8 mouse cellular contexts compared by ENCODE assay signal in the genomic region with DNA sequence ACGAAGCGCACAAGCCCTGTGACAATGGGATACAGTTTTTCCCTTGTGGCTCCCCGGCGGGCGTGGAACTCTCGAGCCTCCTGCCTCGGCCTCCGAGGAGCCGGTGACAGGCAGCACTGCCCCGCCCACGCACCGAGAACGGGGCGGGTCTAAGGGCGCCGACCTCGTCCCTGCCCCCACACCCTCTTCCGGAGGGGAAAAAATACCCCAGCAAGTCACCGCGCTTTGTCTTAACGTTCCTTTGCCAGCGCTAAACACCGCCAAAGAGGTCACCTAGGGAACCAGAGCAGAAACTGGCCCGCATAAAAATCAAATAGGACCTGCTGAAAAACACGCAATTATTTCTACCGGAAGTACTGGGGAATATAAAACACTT. TPM values are rescaled to one million over a fixed set of nuclear protein-coding genes. Genes with fewer than 3 reads are reported as not detected.
DNase-seq lines count a peak whose midpoint lies in the region; ATAC-seq and TF ChIP-seq lines count a peak whose summit lies in the region.

No protein-coding gene starts in this region.

- 7% methylated on average over 26 of the region's 26 CpGs for WGBS in hindbrain, embryonic 11.5 days
- WGBS in lung, postnatal 0 days: 4% methylated on average over 26 of the region's 26 CpGs

- no peak for TF ChIP-seq CTCF in lung, postnatal 0 days (IDR thresholded peaks at IDR 0.05)

- peak overlapping the region; percentile 63 for H3K9ac ChIP-seq in hindbrain, embryonic 11.5 days (ENCODE audit: low read depth, low read length)
- peak overlapping the region; percentile 30; the same call in 1 of the 2 replicates for H3K9ac ChIP-seq in lung, postnatal 0 days (replicated peaks; ENCODE audit: low read depth)

- peak overlapping the region; percentile 80 for H3K27ac ChIP-seq in hindbrain, embryonic 11.5 days (ENCODE audit: low read depth, low read length)
- H3K27ac ChIP-seq in lung, postnatal 0 days (ENCODE audit: low read length): peak overlapping the region; percentile 72

- no peaks in the 10 kb centered on the region for H3K36me3 ChIP-seq in hindbrain, embryonic 11.5 days (ENCODE audit: control insufficient read depth, insufficient read depth, low read length)
- no peaks in the 10 kb centered on the region for H3K36me3 ChIP-seq in lung, postnatal 0 days (ENCODE audit: insufficient read depth, low read length)

- H3K4me3 ChIP-seq in hindbrain, embryonic 11.5 days (ENCODE audit: low read depth, low read length): peak overlapping the region; percentile 54
- peak overlapping the region; percentile 53 for H3K4me3 ChIP-seq in lung, postnatal 0 days (ENCODE audit: low read depth, low read length)

- DNase-seq in MEL-GATA-1-ER (ENCODE audit: extremely low read depth, low read depth): peak; percentile 36
- DNase-seq in cerebellum, adult 8-10 months: peak; percentile 72
- DNase-seq in frontal cortex, postnatal 10 days (ENCODE audit: low spot score in 2 of 2): peak; percentile 67 to 74
- DNase-seq in hindbrain, embryonic 11.5 days (ENCODE audit: low spot score): peak; percentile 83
- DNase-seq in layer of hippocampus, postnatal 10 days (ENCODE audit: low spot score in 2 of 2): peak; percentile 46 to 69
- DNase-seq in lung, postnatal 0 days (ENCODE audit: low spot score): peak; percentile 70
- peak; percentile 50 for DNase-seq in ovary, adult 18-20 months (ENCODE audit: low spot score)
- peak; percentile 73 to 85 for DNase-seq in thymus, postnatal 10 days (ENCODE audit: low spot score in 2 of 2)

- TF ChIP-seq EP300 in lung, postnatal 0 days (IDR thresholded peaks at IDR 0.05): no peak

- H3K9me3 ChIP-seq in hindbrain, embryonic 11.5 days (ENCODE audit: control insufficient read depth, low read length): no peaks in the 10 kb centered on the region
- no peaks in the 10 kb centered on the region for H3K9me3 ChIP-seq in lung, postnatal 0 days (ENCODE audit: low read length)

- ATAC-seq in hindbrain, embryonic 11.5 days (ENCODE audit: low FRiP score): peak; percentile 46; the same call in 1 of the 2 replicates
- peak; percentile 42 for ATAC-seq in lung, postnatal 0 days

- no peaks in the 10 kb centered on the region for H3K4me1 ChIP-seq in hindbrain, embryonic 11.5 days (replicated peaks; ENCODE audit: control insufficient read depth, insufficient read depth, low read length)
- no peaks in the 10 kb centered on the region for H3K4me1 ChIP-seq in lung, postnatal 0 days (ENCODE audit: insufficient read depth, low read depth, low read length)

- peak overlapping the region; percentile 56 for H3K4me2 ChIP-seq in hindbrain, embryonic 11.5 days (replicated peaks; ENCODE audit: low read depth, low read length)
- H3K4me2 ChIP-seq in lung, postnatal 0 days (replicated peaks; ENCODE audit: low read depth, low read length): peak overlapping the region; percentile 52

- no peaks in the 10 kb centered on the region for H3K27me3 ChIP-seq in hindbrain, embryonic 11.5 days (ENCODE audit: control insufficient read depth, insufficient read depth, low read length)
- H3K27me3 ChIP-seq in lung, postnatal 0 days (replicated peaks; ENCODE audit: insufficient read depth, low read length): no peaks in the 10 kb centered on the region

RNA-seq across cellular contexts. Expression of gene Fbxo47, which starts 0.4 kb away (rescaled TPM):
- 0.53 and 1.0 TPM in 2 replicates for polyA plus RNA-seq in hindbrain, embryonic 11.5 days (2014; fragmentation: Nextera tagmentation; extraction: Ambion mirVana)
- under 1 TPM; 0.45 to 0.46 TPM for total RNA-seq in layer of hippocampus, postnatal 10 days (2021)
- polyA plus RNA-seq in lung, postnatal 0 days (2015; fragmentation: Nextera tagmentation; extraction: Ambion mirVana): 0.08 and 0.29 TPM in 2 replicates

RNA-seq across cellular contexts. Expression of gene B230217C12Rik, which starts 43.0 kb away (rescaled TPM):
- polyA plus RNA-seq in hindbrain, embryonic 11.5 days (2014; fragmentation: Nextera tagmentation; extraction: Ambion mirVana): 15.1 TPM in 2 replicates
- total RNA-seq in layer of hippocampus, postnatal 10 days (2021): 10 to 100 TPM; 33.9 to 34.7 TPM
- 1.3 and 1.5 TPM in 2 replicates for polyA plus RNA-seq in lung, postnatal 0 days (2015; fragmentation: Nextera tagmentation; extraction: Ambion mirVana)

Comparison
In these comparisons a context has a peak if more than half of its experiments do, and no peak if none do; other contexts are left out.
1. Peak in every context shown above with its lines: DNase-seq, ATAC-seq, H3K4me3 ChIP-seq and H3K27ac ChIP-seq.